Mouse (Mus musculus): Measurements from ENCODE around the gene Ptger1.

The Ptger1 gene

GRCm38 (mm10) chr8:83656043-83656442 lies 10.4 kb upstream of the Ptger1 start:
- no peak for DNase-seq (ENCODE audit: low spot score in 2 of 2)

- peak in 1 of 2 experiments; percentile 3 for DNase-seq (ENCODE audit: low spot score in 2 of 2)
Measured at GRCm38 (mm10) chr8:83656484-83657246, 9.8 kb upstream of the Ptger1 start.

- peak in 1 of 2 experiments; percentile 62 for DNase-seq (ENCODE audit: low spot score in 2 of 2)
Measured at GRCm38 (mm10) chr8:83660545-83660944, 5.9 kb upstream of the Ptger1 start.

GRCm38 (mm10) chr8:83660995-83661680 lies 5.3 kb upstream of the Ptger1 start:
- peak in 1 of 2 experiments; percentile 23 for DNase-seq (ENCODE audit: low spot score in 2 of 2)

GRCm38 (mm10) chr8:83662421-83662826 lies 4.1 kb upstream of the Ptger1 start:
- DNase-seq (ENCODE audit: low spot score in 2 of 2) = peak in 1 of 2 experiments; percentile 93

- DNase-seq (ENCODE audit: low spot score in 2 of 2) = no peak
Measured at GRCm38 (mm10) chr8:83664096-83664495, 2.4 kb upstream of the Ptger1 start.

- DNase-seq (ENCODE audit: low spot score in 2 of 2) = no peak
Measured at GRCm38 (mm10) chr8:83664931-83665625, 1.4 kb upstream of the Ptger1 start.

- DNase-seq (ENCODE audit: low spot score in 2 of 2) = no peak
Measured at GRCm38 (mm10) chr8:83666866-83667234, 372 bp downstream of the Ptger1 start.

GRCm38 (mm10) chr8:83667526-83667925 lies 1.0 kb downstream of the Ptger1 start:
- no peak for DNase-seq (ENCODE audit: low spot score in 2 of 2)

GRCm38 (mm10) chr8:83668010-83668916 lies 1.8 kb downstream of the Ptger1 start:
- peak in 1 of 2 experiments; percentile 59 for DNase-seq (ENCODE audit: low spot score in 2 of 2)

- no peak for DNase-seq (ENCODE audit: low spot score in 2 of 2)
Measured at GRCm38 (mm10) chr8:83669013-83669412, 2.5 kb downstream of the Ptger1 start.

GRCm38 (mm10) chr8:83672936-83673335 lies 6.5 kb downstream of the Ptger1 start:
- DNase-seq (ENCODE audit: low spot score in 2 of 2) = no peak

- DNase-seq (ENCODE audit: low spot score in 2 of 2) = peak in 1 of 2 experiments; percentile 72
Measured at GRCm38 (mm10) chr8:83674497-83674896, 8.0 kb downstream of the Ptger1 start.

GRCm38 (mm10) chr8:83679866-83680265 lies 13.4 kb downstream of the Ptger1 start:
- peak in 1 of 2 experiments; percentile 67 for DNase-seq (ENCODE audit: low spot score in 2 of 2)

- no peak for DNase-seq (ENCODE audit: low spot score in 2 of 2)
Measured at GRCm38 (mm10) chr8:83680603-83681002, 14.1 kb downstream of the Ptger1 start.

GRCm38 (mm10) chr8:83681099-83681498 lies 14.6 kb downstream of the Ptger1 start:
- no peak for DNase-seq (ENCODE audit: low spot score in 2 of 2)

GRCm38 (mm10) chr8:83684517-83684916 lies 18.0 kb downstream of the Ptger1 start:
- DNase-seq (ENCODE audit: low spot score in 2 of 2) = no peak

GRCm38 (mm10) chr8:83689264-83689663 lies 22.8 kb downstream of the Ptger1 start:
- no peak for DNase-seq (ENCODE audit: low spot score in 2 of 2)

- DNase-seq (ENCODE audit: low spot score in 2 of 2) = peak in 1 of 2 experiments; percentile 51
Measured at GRCm38 (mm10) chr8:83693609-83694236, 27.2 kb downstream of the Ptger1 start.

GRCm38 (mm10) chr8:83694369-83695160 lies 28.1 kb downstream of the Ptger1 start:
- peak in 1 of 2 experiments; percentile 35 for DNase-seq (ENCODE audit: low spot score in 2 of 2)

Data from left cerebral cortex, adult 9 months (tissue).